Mouse (Mus musculus) ovary, postnatal 36 days (tissue): ENCODE data around the gene Entpd8.

Source experiments
- DNase-seq: peaks from one replicate; pipeline ENCODE4 v3.0.0; 2022; ENCODE audit warnings: low spot score, mixed read lengths

The Entpd8 gene

DNA sequence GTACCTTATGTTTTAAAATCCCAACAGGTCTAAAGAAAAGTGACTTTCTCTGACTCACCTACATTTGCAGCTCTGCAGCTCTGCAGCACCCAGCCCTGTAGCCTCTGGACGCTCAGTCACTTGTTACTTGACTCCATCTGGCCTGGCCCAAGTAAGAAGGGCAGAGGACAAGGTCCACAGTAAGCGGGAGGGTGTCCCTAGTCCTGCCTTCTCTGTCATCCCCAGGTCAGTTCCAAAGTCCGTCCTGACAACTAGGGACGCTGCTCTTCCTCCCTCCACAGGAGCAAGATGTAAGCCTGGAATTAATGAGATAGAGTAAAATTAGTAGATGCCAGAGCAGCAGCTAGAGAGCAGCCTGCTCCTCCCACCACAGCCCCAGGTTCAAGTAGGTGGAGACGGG lies at the start of gene Entpd8:
Entpd8 (plus strand) TSS at position 229 of the 400 bp plus-strand sequence.
- DNase-seq, result no peak

DNA sequence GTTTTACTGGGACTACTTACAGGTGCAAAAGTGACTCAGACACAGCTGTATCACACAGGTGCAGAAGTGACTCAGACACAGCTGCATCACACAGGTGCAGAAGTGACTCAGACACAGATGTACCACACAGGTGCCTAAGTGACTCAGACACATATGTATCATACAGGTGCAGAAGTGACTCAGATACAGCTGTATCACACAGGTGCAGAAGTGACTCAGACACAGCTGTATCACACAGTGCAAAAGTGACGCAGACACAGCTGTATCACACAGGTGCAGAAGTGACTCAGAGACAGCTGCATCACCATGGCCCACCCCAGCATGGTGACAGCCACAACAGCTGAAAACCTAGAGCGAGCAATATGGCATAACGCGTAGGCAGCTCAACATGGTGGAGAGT lies 45.1 kb upstream of the Entpd8 start:
- no peak for DNase-seq

DNA sequence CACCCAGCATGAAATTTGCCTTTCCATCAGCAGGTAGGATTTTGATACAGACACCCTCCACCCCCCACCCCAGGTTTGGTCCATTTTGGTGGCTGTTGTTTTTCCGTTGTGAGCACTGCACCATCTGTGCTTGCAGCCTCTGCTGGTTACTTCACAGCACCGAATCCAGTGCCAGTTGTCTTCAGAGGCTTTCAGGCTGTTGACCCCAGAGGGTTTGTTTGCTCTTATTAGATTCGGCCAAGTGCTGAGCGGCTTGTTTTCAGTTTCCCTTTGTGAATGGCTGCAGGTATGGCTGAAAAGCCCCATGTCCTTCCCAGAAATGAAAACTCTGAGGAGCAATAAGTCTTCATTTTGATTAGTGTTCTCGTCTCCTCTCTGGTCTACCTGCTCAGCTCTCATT lies 40.0 kb upstream of the Entpd8 start:
- no peak for DNase-seq

DNA sequence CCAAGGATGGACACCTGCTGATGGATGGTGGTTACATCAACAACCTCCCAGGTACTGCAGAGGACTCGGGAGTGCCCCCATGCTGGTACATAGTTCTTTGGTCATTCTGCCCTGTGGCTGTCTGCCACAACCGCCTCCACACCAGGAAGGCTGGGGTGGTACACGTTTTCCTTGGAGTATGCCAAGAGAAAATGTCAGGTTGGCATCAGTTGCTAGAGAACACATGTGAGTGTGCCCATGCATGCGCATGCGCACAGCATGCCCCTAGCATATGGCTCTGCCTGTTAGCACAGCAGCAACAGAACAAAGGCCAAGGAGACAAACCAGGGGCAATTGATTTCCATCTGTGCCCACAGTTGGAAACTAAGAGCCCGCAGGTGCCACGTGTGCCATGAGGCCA lies 29.2 kb upstream of the Entpd8 start:
- no peak for DNase-seq

DNA sequence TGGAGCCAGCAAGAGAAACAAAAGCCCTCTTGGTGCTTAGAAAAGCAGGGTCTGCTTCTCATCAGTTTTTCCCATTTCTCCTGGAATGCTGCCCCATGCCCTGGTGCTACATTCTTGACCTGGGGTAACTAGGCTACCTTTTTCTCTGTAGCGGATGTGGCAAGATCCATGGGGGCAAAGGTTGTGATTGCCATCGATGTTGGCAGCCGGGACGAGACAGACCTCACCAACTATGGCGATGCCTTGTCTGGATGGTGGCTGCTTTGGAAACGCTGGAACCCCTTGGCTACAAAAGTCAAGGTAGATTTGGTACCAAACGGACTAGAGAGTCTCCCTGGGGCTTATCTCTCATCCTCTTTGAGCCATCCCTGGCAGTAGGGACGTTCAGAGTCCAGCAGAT lies 28.7 kb upstream of the Entpd8 start:
- no peak for DNase-seq

DNA sequence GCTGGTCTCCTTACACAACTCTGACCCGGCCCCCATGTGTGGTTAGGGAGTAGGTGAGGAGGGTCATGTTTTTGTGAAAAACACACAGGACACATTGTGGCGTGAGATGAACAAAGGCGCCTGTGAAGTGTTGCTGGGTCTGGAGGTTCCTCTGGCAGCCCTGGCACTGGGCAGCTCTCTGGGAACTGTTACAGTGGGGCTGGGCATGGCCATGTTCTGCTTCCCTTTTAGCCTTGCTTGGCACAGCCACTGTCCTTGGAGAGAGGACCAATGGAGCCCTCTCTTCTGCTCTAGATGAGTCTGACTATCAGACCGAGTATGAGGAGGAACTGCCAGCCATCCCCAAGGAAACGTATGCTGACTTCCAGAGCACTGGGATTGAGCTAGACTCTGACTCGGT lies 27.0 kb upstream of the Entpd8 start:
- no peak for DNase-seq

DNA sequence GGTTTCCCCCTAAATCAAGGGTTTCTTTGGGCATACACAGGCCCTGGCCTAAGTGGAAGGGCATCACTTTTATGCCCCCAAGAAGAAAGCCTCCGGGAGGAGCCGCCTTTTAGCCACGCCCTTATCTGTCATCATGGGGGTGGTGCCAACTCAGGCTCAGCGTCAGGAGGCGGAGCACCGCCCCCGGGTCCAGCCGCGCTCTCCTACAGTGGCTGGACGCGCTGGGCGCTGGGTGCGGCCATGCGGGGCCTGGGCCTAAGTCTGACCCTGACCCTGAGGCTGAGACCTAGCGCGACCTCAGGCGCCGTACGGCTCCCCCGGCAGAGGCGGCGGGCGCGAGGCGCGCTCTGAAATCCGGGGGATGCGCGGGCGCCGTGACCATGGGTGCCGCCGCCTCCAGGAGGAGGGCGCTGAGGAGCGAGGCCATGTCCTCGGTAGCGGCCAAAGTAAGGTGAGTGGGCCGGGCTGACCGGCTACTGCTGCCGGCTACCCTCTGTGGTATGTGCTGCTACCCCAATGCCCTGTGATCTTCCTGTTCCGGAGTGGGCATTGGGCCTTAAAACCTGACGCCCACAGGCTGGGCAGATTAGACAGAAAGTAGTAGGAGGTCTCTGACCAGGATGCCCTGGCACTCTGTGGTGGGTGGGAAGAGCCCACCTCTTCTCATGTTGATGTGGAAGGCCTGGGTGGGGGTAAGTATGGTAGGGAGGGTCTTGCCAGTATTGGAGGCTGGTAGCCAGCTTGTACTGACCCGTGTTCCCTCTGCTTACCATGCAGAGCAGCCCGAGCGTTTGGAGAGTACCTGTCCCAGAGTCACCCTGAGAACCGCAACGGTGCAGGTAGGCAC lies 25.7 kb upstream of the Entpd8 start, which contains the start of gene Nsmf:
Nsmf (plus strand) TSS at position 135 of the 847 bp plus-strand sequence.
- peak; percentile 87 for DNase-seq

DNA sequence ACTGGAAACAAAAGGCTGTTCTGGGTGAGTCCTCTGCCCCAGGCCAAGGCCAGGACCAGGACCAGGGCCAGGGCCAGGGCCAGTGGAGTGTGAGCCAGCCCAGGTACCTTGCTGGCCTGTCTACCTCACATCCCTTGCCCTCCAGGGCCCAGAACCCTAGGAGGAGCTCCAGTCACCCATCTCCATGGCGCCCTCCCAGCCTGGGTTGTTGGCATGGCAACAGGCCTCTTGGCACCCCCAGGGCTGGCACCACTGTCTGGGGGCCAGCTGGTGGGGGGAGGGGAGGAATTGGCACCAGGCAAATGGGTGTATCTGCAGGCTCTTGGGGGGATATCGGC lies 25.1 kb upstream of the Entpd8 start:
- DNase-seq, result peak; percentile 31

DNA sequence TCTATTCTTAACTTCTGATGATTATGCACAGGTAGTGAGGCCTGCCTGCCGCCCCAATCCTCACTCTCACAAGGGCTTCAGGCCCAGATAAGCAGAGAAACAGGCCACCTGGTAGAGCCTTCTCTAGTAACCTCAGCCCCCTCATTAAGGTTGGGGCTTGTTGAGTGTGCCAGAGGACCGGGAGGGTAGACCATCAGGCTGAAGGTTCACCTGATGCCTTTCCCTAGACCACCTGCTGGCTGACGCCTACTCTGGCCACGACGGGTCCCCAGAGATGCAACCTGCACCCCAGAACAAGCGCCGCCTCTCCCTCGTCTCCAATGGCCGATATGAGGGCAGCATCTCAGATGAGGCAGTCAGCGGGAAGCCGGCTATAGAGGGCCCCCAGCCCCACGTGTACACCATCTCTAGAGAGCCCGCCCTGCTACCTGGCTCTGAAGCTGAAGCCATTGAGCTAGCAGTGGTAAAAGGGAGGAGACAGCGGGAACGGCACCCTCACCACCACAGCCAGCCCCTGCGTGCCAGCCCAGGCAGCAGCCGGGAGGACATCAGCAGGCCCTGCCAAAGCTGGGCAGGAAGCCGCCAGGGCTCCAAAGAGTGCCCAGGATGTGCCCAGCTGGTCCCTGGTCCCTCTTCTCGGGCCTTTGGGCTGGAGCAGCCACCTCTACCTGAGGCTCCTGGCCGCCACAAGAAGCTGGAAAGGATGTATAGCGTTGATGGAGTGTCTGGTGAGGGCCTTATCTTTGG lies 24.5 kb upstream of the Entpd8 start:
- no peak for DNase-seq

DNA sequence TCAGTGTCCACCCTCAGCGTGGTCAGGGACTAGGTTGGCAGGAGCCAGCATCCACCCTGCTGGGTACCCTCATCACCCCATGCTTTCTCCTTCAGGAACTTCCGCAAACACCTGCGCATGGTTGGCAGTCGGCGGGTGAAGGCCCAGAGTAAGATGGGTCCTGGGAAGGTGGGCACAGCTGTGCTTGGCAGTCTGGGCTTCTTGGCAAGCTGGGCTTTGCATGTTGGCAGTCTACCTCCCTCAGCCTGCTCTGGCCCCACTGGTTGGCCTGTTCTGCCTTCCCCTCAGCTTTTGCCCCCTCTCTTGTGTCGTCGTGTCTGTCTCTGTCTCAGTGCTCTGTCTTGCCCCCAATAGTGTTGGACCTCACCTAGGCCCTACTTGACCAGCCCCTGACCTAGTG lies 21.2 kb upstream of the Entpd8 start:
- DNase-seq, result no peak

DNA sequence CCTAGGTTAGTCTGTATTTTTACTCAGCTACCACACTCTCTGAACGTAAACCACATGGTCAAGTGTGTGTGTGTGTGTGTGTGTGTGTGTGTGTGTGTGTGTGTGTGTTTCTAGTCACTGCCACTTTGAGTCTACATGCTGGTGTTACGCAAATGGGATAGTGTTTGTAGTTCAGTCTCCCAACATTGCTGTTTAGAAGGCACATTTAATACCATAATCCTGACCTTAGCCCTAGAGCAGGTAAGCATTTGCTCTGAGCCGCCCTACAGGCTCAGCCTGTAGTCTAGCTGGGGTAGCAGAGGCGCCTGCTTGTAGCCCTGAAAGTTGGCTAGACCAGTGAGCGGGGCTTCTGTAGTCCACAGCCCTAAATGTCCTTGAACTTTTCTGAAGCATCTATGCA lies 16.6 kb upstream of the Entpd8 start:
- DNase-seq, result no peak

DNA sequence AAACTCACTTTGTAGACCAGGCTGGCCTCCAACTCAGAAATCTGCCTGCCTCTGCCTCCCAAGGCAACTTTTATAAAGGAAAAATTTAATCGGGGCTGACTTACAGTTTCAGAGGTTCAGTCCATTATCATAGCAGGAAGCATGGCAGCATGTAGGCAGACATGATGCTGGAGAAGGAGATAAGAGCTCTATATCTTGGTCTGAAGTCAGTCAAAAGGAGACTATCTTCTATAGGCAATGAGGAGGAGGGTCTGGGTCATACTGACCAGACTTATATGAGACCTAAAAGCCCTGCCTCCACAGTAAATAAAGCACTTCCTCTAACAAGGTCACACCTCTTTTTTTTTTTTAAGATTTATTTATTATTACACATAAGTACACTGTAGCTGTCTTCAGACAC lies 15.8 kb upstream of the Entpd8 start:
- DNase-seq, result no peak

DNA sequence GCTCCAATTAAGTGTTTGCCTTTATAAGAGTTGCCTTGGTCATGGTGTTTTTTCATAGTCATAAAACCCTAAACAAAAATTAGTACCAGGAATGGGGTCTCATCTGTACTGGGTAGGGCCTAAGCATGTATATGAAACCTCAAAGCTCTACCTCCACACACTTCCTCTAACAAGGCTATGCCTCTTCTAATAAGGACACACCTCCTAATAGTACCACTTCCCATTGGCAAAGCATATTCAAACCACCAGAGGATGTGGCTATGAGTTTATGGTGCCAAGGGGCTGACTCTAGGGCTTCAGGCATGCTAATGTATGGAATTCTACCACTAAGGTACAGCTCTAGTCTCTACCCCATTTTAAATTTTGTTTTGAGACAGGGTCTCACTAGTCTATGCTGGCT lies 14.6 kb upstream of the Entpd8 start:
- no peak for DNase-seq

DNA sequence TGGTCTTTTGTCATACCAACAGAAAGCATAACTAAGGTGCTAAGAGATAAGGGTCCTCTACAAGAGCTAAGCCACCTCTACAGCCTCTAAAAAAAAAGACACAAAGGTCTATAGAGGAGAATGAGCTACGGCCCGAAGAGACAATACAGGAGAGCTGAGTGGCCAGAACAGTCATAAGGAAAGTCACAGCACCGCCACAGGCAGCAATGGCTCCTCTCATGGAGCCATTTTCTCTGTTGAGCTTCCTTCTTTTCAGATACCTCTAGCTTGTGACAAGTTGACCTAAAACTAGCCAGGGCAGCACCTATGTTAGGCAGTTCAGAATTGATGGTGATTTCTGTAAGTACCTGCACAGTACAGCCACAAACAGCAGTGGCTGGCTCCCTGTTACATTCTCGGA lies 13.6 kb upstream of the Entpd8 start:
- DNase-seq, result no peak

DNA sequence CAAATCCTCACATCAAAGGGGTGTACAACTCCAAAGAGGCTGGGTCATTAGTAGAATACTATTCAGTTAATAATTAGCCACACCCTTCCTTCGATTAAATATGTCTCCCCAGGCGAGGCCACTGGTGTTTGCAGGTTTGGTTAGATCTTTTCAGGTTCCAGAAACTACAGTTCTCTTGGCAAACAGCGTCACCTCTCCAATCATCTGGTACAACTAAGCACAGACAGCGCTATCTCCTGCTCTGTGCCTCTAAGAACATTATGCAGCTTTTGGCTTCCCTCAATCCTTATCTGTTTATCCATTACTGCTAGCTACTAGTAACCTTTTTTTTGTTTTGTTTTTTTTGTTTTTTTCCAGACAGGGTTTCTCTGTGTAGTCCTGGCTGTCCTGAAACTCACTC lies 10.6 kb upstream of the Entpd8 start:
- no peak for DNase-seq

DNA sequence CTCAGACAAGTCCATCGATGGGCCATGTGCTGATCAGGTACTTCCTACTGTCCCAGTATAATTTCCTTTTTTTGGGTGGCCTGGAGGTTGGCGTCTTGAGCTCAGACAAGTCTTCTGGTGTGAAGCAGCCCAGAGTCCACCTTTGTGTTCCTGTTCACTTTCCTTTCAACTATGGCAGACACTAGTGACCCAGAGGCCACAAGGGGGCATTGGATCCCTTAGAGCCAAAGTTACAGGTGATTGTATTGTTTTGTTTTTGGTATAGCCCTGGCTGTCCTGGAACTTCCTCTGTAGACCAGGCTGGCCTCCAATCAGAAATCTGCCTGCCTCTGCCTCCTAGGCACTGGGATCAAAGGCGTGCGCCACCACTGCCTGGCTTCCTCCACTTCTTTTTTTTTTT lies 7.7 kb upstream of the Entpd8 start:
- DNase-seq, result no peak

DNA sequence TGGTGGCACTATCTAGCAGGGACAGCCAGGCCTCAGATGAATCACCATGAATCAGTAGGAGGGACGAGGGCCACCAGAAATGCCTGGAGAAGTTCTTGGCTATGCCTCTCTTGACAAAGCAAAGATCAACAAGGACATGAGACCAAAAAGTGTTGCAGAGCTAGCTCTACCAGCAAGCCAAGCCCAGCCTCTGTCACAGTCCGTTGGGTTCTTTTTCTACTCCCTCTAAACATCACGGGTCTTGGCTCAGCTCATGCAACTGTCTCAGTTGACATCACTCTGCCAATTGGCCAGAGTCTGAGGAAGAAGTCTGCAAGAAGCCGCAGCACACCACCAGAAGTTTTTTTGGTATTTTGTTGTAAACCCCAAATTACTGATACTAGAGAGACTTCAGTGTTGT lies 4.6 kb upstream of the Entpd8 start:
- DNase-seq, result no peak

DNA sequence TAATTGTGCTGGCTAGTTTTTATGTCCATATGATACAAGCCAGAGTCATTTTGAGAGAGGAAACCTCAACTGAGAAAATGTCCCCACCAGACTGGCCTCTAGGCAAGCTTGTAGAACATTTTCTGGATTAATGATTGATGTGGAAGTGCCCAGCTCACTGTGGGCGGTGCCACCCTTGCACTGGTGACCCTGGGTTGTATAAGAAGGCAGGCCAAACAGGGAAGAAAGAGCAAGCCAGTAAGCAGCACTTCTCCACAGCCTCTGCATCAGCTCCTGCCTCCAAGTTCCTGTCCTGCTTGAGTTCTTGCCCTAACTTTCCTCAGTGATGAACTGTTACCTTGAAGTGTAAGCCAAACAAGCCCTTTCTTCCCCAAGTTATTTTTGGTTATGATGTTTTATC lies 1.1 kb upstream of the Entpd8 start:
- DNase-seq, result no peak

DNA sequence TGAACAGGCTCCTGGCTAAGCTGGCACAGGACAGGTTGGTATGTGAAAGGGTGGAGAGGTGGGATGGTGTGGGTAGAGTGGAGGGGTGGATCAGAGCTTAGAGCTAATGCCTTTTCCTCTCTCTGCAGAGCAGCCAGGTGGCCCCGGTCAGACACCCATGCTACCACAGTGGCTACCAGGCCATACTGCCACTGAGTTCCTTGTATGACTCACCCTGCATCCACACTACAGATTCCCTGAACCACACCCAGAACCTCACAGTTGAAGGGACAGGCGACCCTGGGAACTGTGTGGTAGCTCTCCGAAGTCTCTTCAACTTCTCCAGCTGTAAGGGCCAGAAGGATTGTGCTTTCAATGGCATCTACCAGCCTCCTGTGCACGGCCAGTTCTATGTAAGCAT lies 3.6 kb downstream of the Entpd8 start:
- no peak for DNase-seq

DNA sequence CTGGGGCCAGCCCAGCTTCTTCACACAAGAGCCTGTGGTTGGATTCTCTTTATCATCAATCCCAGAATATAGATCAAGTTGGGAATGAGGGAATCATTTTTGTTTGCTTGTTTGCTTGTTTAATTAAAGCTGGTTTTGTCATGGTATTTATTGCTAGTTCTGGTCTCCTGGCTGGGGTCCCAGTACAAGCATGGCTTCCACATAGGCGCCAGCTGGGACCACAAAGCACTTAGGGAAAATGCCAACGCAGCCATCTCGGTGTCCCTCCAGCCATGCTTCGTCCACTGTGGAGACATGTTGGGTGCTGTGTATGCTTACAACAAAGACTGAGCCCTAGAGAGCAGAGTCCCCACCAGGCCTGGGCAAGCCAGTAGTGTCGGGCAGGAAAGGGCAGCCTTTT lies 5.5 kb downstream of the Entpd8 start:
- DNase-seq, result no peak

DNA sequence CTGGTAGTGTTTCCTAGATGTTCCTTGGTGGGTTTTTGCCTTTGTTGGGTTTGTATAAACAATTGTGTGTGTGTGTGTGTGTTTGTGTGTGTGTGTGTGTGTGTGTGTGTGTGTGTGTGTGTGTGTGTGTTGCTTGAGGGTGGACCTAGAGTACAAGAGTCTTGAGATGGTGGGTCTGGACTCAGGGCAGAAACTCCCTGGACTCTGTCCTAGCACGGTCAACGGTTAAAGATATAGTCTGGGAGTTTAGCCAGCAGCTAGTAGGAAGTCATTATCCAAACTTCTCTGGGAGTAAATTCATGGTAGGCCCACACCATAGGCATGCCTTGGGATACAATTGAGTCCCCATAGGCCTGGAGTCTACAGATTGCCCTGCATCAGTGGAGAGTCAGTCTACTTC lies 7.7 kb downstream of the Entpd8 start:
- no peak for DNase-seq

DNA sequence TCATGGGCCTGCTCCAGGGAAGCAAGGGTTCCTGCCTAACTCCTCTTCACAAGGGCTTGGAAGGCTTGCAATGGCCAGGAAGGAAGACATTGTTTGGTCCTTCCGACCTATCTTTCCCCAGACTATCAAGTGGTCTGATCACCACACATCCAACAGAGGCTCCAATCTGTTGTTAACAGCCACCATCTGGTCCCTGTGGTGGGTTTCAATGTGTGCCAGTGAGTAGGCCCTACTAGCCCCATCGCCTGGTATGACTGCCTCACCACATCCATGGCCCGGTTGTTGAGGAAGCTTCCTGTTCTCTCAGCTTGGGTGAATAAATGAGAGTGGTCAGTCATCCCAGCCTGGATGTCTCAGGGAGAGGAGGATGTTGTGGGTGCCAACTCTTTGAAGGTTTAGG lies 8.5 kb downstream of the Entpd8 start:
- DNase-seq, result no peak

DNA sequence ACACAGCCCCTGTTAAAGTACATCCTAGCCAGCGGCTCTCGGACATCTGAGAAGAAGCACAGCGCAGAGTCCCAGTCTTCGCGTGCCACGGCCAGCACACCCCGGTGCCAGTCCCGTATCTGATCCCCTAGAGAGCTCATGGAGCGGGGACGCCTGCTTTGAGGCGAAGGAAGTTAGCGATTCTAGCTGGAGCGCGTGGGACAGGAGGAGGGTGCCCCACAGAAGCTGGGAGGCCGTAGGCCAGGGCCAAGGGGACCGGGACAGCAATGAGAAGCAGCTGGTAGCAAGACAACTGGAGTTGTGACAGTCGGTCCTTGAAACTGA lies 14.6 kb downstream of the Entpd8 start:
- DNase-seq, result no peak
